Mouse (Mus musculus) adrenal gland, postnatal 14 days (tissue): ENCODE results near the gene Cep164. TPM values are rescaled to one million over a fixed set of nuclear protein-coding genes. Genes with fewer than 3 reads are reported as not detected.

ENCODE experiments used
- total RNA-seq: library from RNA; stranded (reverse); gene quantifications from 2 replicates; pipeline ENCODE4 v1.2.3, GENCODE M21; 2021

Cep164 gene
- total RNA-seq, 1 experiment from 2014 or later: 12.4 TPM

Other genes with a start within 250 kb of the Cep164 start
- gene Bace1, start 9.9 kb upstream of the Cep164 start, total RNA-seq: 25.2 and 25.6 TPM in 2 replicates
- gene Pcsk7, start 77.8 kb upstream of the Cep164 start, total RNA-seq: 26.6 and 28.4 TPM in 2 replicates
- gene Rnf214, start 78.2 kb upstream of the Cep164 start, total RNA-seq: 39.0 and 40.0 TPM in 2 replicates
- 57.9 and 85.1 TPM in 2 replicates for gene Tagln, start 107.4 kb upstream of the Cep164 start, total RNA-seq
- 177 and 178 TPM in 2 replicates for gene Sidt2, start 126.6 kb upstream of the Cep164 start, total RNA-seq
- 132 and 135 TPM in 2 replicates for gene Pafah1b2, start 184.0 kb upstream of the Cep164 start, total RNA-seq
- 53.9 and 56.6 TPM in 2 replicates for gene Sik3, start 184.1 kb upstream of the Cep164 start, total RNA-seq